8 mouse cellular contexts compared by ENCODE assay signal in genomic region chr2:62046861-62047503, GRCm38 (mm10). TPM values are rescaled to one million over a fixed set of nuclear protein-coding genes. Genes with fewer than 3 reads are reported as not detected.
DNase-seq lines count a peak whose midpoint lies in the region; ATAC-seq and TF ChIP-seq lines count a peak whose summit lies in the region.
"Had no signal": no experiment of that assay in that cellular context is flagged by ENCODE, and none has a peak within 500 bp of the region (broad histone marks: within the 10 kb centered on the region; RNA-seq: fewer than 3 reads in every experiment).

No protein-coding gene starts in this region.

- DNase-seq in lung, postnatal 4 days, result no peak
- DNase-seq in forelimb bud, embryonic 11.5 days (ENCODE audit: low read depth, low spot score), result peak; percentile 11
- DNase-seq in limb, embryonic 14.5 days (ENCODE audit: low spot score), result no peak
- no peak for DNase-seq in cerebellum, adult 11-12 months
- DNase-seq in adrenal gland, postnatal 4 days (ENCODE audit: low spot score in 2 of 2), result no peak

- 0 out of 2 replicates have a peak overlapping the region, but pooled peaks have one; percentile 8 for H3K9ac ChIP-seq in lung, embryonic 15.5 days
- H3K9ac ChIP-seq in limb, embryonic 14.5 days (ENCODE audit: low read depth, low read length, severe bottlenecking), result peak overlapping the region; percentile 48

- ATAC-seq in lung, embryonic 15.5 days (ENCODE audit: borderline replicate concordance, extremely low read depth, low FRiP score, low TSS enrichment), result no peak
- ATAC-seq in limb, embryonic 14.5 days (ENCODE audit: low FRiP score, low read depth), result no peak

- H3K9me3 ChIP-seq in lung, embryonic 15.5 days, result no peaks in the 10 kb centered on the region
- H3K9me3 ChIP-seq in limb, embryonic 14.5 days (ENCODE audit: control insufficient read depth, low read length), result no peaks in the 10 kb centered on the region

- no peak overlapping the region for H3K27ac ChIP-seq in lung, embryonic 15.5 days
- H3K27ac ChIP-seq in limb, embryonic 14.5 days (replicated peaks; ENCODE audit: low read depth, low read length), result no peak overlapping the region
- no peak overlapping the region for H3K27ac ChIP-seq in small intestine, adult 2 months (ENCODE audit: insufficient read depth, low read depth, low read length)

- H3K36me3 ChIP-seq in lung, embryonic 15.5 days, result no peaks in the 10 kb centered on the region
- H3K36me3 ChIP-seq in limb, embryonic 14.5 days (ENCODE audit: control insufficient read depth, insufficient read depth, low read length), result no peaks in the 10 kb centered on the region
- no peaks in the 10 kb centered on the region for H3K36me3 ChIP-seq in small intestine, adult 2 months (ENCODE audit: control insufficient read depth, insufficient read depth, low read length)

- peaks cover 8% of the 10 kb centered on the region; the same call in 1 of the 2 replicates for H3K4me1 ChIP-seq in lung, embryonic 15.5 days
- no peaks in the 10 kb centered on the region for H3K4me1 ChIP-seq in limb, embryonic 14.5 days (ENCODE audit: control insufficient read depth, insufficient read depth, low read length)
- H3K4me1 ChIP-seq in small intestine, adult 2 months (ENCODE audit: control insufficient read depth, insufficient read depth, insufficient read length, low read length), result no peaks in the 10 kb centered on the region

- H3K27me3 ChIP-seq in lung, embryonic 15.5 days, result 0 out of 2 replicates have a peak, but pooled peaks cover 3% of the 10 kb centered on the region
- H3K27me3 ChIP-seq in limb, embryonic 14.5 days (ENCODE audit: control insufficient read depth, insufficient read depth, low read length), result peaks cover 6% of the 10 kb centered on the region; the same call in 1 of the 2 replicates
- H3K27me3 ChIP-seq in small intestine, adult 2 months (ENCODE audit: control insufficient read depth, insufficient read depth, low read length), result peaks cover 5% of the 10 kb centered on the region; the same call in 1 of the 2 replicates

- peak overlapping the region; percentile 61 for H3K4me2 ChIP-seq in lung, embryonic 15.5 days
- peak overlapping the region; percentile 51 for H3K4me2 ChIP-seq in limb, embryonic 14.5 days (replicated peaks; ENCODE audit: low read depth, low read length, severe bottlenecking)

- TF ChIP-seq POLR2A in limb, embryonic 14.5 days (IDR thresholded peaks at IDR 0.05; ENCODE audit: borderline replicate concordance, extremely low read depth, insufficient read depth, insufficient read length), result no peak
- no peak for TF ChIP-seq POLR2A in small intestine, adult 2 months (IDR thresholded peaks at IDR 0.05; ENCODE audit: low read depth, low read length)

- no peak for TF ChIP-seq CTCF in small intestine, adult 2 months (IDR thresholded peaks at IDR 0.05; ENCODE audit: extremely low read depth, insufficient read length, insufficient replicate concordance, low read depth, low read length)

- peak overlapping the region; percentile 41 for H3K4me3 ChIP-seq in lung, embryonic 15.5 days
- peak overlapping the region; percentile 42 for H3K4me3 ChIP-seq in limb, embryonic 14.5 days (replicated peaks; ENCODE audit: low read length)
- H3K4me3 ChIP-seq in small intestine, adult 2 months (ENCODE audit: low read depth, low read length), result 0 out of 2 replicates have a peak overlapping the region, but pooled peaks have one; percentile 11

- 4% methylated on average over 10 of the region's 10 CpGs for WGBS in lung, embryonic 15.5 days
- 11% methylated on average over 10 of the region's 10 CpGs for WGBS in limb, embryonic 14.5 days
- 14% methylated on average over 10 of the region's 10 CpGs for WGBS in small intestine, adult 2 months

RNA-seq across cellular contexts. Expression of gene Slc4a10, which starts 0.7 kb away (rescaled TPM):
- 0.14 TPM in 2 replicates for polyA plus RNA-seq in lung, embryonic 15.5 days (2015; fragmentation: Nextera tagmentation; extraction: Ambion mirVana)
- 0.20 and 0.21 TPM in 2 replicates for polyA plus RNA-seq in limb, embryonic 14.5 days (2012; rRNA removed)
- polyA plus RNA-seq in limb, embryonic 14.5 days (2014; fragmentation: Nextera tagmentation; extraction: Ambion mirVana), result 0.11 and 0.34 TPM in 2 replicates
- polyA plus RNA-seq in small intestine, adult 2 months (2012; rRNA removed), result 0.03 and 0.06 TPM in 2 replicates
- 1 to 10 TPM; 1.9 to 2.5 TPM for total RNA-seq in adrenal gland, postnatal 4 days (2021)
- total RNA-seq: liver, adult 2 months had no signal
- polyA plus RNA-seq: liver, adult 2 months had no signal
